Mouse (Mus musculus): Measurements from ENCODE around the gene Nbl1. TPM values are rescaled to one million over a fixed set of nuclear protein-coding genes. Genes with fewer than 3 reads are reported as not detected.
A peak's percentile ranks its signal among the peaks of the same experiment; 100 is the strongest.

The Nbl1 gene
- total RNA-seq, 2 experiments from 2014 or later: 32.8 to 38.3 TPM

GRCm38 (mm10) chr4:139075041-139075711 lies 17.6 kb downstream of the Nbl1 start, which contains the start of gene Htr6:
Gene Htr6, minus strand, starts transcription at chr4:139075570.
- no peak for DNase-seq
- intact Hi-C loops (cut with DNase I): no loop called here

DNA sequence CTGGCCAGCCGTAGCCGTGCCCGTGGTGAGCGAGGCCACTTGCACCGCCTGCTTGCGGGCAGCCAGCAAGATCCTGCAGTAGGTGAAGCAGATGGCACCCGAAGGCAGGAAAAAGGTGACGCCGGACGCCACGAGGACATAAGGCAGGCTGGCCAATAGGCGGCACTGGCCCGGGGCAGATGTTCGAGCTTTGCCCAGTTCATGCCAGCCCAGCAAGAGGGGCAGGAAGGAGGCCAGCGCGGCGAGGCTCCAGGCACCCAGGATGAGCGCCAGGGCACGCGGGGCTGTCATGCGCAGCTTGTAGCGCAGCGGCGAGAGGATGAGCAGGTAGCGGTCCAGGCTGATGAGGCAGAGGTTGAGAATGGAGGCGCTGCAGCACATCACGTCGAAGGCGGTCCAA lies 18.7 kb downstream of the Nbl1 start:
- no peak for DNase-seq

GRCm38 (mm10) chr4:139068287-139068686 lies 24.5 kb downstream of the Nbl1 start:
- DNase-seq: peak; percentile 61
- intact Hi-C loops (cut with DNase I): no loop called here

More for the DNA sequence above, 18.7 kb downstream of the Nbl1 start:
- intact Hi-C loops (cut with DNase I): no loop called here

GRCm38 (mm10) chr4:139064831-139065230 lies 28.0 kb downstream of the Nbl1 start:
- intact Hi-C loops (cut with DNase I): no loop called here
- DNase-seq: no peak

GRCm38 (mm10) chr4:139059569-139059968 lies 33.2 kb downstream of the Nbl1 start:
- DNase-seq: no peak
- intact Hi-C loops (cut with DNase I): no loop called here

GRCm38 (mm10) chr4:139058029-139058428 lies 34.8 kb downstream of the Nbl1 start:
- intact Hi-C loops (cut with DNase I): no loop called here
- DNase-seq: no peak

- peak; percentile 77 for DNase-seq
- intact Hi-C loops (cut with DNase I): no loop called here
Measured at GRCm38 (mm10) chr4:139057291-139057690, 35.5 kb downstream of the Nbl1 start.

- intact Hi-C loops (cut with DNase I): no loop called here
- no peak for DNase-seq
Measured at GRCm38 (mm10) chr4:139055744-139056143, 37.0 kb downstream of the Nbl1 start.

GRCm38 (mm10) chr4:139055336-139055735 lies 37.5 kb downstream of the Nbl1 start:
- peak; percentile 94 for DNase-seq

DNA sequence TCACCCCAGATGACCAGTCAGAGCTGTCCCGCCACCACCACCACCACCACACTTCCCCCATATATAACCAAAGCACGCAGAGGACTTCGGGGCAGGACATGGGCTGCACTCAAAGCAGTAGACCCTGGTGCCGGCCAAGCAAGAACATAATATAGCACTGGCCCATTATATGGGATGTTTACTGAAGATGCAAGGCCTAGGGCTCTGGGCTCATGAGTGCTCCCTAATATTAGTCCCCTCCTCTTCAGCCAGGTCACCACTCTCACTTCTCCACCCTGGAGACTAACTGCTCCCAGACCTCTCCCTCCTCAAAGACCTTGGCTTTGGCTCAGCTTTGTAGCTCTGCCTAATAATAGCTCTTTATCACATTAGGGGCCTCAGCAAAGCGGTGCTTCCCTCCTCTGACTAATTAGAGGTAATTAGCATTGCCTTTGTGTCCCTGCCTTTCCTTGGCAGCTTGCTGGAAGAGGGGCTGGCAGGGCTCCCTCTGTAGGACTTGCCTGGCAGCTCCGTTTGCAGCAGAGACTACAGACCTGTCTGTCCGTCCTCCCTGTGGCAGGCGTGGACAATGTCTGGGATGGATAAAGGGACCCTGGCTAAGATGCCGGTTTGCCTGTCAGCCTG lies 38.4 kb downstream of the Nbl1 start:
- intact Hi-C loops (cut with DNase I): no loop called here
- DNase-seq: peak; percentile 84

More at GRCm38 (mm10) chr4:139055336-139055735, 37.5 kb downstream of the Nbl1 start:
- intact Hi-C loops (cut with DNase I): no loop called here

DNA sequence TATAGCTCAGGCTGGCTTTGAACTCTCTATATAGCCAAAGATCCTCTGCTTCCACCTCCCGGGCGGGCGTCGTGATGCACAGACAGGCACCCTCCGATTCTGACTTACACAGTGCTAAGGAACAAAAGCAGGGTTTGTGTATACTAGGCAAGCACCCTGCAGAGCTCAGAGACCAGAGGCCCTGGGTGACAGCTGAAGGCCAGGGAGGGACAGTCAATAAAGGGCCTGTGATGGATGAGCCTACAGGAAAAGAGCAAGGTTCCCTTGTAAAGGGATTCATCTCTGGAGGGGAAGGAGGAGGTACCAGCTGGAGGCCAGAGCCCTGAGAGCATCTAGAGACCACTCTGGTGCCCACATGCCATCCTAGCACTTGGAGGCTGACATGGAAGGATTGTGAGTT lies 39.4 kb downstream of the Nbl1 start:
- no peak for DNase-seq
- intact Hi-C loops (cut with DNase I): no loop called here

DNA sequence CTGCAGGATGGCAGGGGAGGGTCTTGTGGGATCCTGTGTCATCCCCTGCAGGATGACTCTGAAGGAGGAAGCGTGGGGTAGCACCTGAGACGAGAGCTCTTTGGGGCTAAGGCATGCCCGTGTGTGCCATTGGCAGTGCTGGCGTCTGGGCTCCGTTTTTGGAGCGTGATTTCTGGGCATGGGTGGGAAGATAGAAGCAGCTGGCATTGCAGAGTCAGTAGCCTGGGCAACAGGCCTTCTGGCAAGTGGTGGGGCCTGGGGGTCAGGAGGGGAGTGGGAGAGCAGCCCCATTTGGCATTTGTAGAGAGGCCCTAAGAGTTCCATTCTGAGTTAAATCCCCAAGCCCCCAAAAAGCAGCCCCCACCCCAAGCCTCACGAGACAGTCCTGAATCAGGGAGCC lies 40.0 kb downstream of the Nbl1 start:
- intact Hi-C loops (cut with DNase I): no loop called here
- peak; percentile 37 for DNase-seq

- intact Hi-C loops (cut with DNase I): no loop called here
Measured at GRCm38 (mm10) chr4:139048518-139048917, 44.3 kb downstream of the Nbl1 start.

DNA sequence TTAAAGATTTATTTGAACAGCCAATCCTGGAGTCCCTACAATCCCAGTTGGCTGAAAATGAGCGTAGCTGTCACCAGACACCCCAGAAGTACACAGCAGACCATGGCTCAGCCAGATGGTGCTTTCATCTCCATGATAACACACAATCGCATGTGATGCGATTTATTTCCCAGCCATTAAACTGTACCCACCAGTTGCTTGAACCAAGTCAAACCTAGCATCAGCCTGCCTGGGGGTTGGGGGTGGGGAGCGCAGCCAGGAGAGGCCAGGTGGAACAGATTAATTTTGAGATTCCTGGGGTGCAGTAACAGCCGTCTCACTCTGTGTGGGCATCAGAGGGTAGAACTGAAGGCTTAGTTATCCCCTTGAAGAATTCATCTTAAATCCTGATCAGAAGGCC lies 46.4 kb downstream of the Nbl1 start:
- peak; percentile 61 for DNase-seq
- intact Hi-C loops (cut with DNase I): no loop called here

More at GRCm38 (mm10) chr4:139048518-139048917, 44.3 kb downstream of the Nbl1 start:
- DNase-seq: no peak

GRCm38 (mm10) chr4:139044566-139044965 lies 48.2 kb downstream of the Nbl1 start:
- DNase-seq: no peak
- intact Hi-C loops (cut with DNase I): no loop called here

GRCm38 (mm10) chr4:139043600-139043999 lies 49.2 kb downstream of the Nbl1 start:
- intact Hi-C loops (cut with DNase I): no loop called here
- DNase-seq: no peak

DNA sequence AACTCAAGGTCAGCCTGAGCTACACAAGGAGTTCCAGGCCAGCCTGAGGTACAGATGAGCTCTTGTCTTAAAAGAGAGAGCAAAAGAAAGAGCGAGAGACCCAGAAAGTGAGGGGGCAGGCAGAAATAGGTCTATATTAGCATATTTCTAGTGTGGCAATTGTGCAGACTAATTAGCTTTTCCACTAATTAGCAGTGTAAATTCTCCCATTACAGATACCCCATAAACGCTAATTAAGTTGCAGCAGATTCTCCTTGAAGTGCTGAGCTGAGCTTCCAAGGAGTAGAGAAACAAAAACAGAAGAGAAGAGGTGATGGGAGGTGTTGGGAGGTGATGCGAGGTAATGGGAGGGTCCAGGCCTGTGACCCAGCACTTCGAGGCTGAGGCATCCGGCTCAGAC lies 50.2 kb downstream of the Nbl1 start:
- DNase-seq: no peak
- intact Hi-C loops (cut with DNase I): no loop called here

DNA sequence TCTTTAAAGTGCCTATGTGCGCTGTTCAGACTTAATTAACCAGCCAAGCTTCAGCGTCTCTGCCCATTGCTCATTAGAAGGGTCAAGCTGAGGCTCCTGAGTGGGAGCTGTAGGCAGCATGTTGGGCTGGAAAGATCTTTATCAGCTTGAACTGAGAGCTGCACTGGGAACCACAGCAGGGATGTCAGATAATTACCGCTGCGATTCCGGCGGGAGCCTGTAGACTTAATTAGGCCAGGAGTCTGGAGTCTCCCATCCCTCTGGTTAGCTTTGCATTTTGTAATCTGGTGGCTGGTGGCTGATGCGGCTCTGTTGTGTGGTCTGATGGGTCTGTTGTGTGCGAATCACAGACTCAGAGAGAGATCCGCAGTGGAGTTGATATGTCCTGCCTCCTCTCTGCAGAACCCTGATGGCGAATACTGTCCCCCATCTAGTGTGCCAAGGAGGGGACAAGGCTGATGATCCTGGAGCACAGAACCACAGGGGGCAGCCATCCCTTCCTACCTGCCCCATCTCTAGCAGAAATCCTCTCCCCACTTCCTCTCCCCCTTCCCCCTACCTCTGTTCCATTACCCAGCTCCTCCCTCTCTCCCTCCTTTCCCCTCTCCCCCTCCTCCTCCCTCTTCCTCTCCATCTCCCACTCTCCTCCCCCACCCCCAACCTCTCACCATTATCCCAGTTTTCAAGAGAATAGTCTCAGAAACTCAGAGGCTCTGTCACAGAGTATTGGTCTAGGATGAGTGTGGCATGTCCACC lies 52.5 kb downstream of the Nbl1 start:
- intact Hi-C loops (cut with DNase I): no loop called here
- no peak for DNase-seq

DNA sequence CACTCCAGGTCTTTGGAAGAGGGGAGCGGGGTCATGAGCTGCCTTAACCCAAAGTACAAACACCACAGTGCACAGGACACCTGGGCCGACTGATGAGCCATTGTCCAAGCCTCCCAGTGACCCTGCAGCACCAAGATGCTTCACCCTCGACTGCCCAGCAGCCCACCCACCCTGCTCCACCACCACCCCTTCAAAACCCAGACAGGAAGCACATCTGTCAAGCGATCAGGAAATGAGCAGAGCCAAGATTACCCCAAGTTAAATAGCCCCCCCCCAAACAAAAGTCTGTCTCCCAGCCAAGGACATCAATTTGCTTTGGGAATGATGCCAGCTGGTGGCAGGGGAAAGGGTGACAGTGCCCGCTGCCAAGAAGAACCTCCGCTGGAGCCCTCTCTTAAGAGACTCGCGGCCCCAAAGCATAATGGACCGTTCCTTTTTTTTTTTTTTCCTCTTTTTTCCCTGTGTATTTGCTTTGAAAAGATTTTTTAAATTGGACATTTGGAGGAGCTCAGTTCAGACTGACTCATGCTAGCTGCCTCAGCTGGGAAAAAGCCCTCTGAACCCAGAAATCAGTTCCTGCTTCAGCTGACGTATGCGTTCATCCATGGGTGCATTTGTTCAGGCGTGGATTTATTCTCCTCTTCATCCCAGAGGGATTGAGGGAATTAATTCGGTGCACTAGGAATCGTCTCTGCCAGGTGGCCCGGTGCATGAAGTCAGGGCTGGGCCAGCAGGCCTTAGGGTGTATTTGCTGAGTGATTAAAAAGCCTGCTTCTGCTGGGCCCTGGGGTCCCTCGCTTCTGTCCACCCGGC lies 54.8 kb downstream of the Nbl1 start:
- intact Hi-C loops (cut with DNase I): no loop called here
- DNase-seq: peak; percentile 80

GRCm38 (mm10) chr4:139035799-139036198 lies 57.0 kb downstream of the Nbl1 start:
- intact Hi-C loops (cut with DNase I): no loop called here
- no peak for DNase-seq

DNA sequence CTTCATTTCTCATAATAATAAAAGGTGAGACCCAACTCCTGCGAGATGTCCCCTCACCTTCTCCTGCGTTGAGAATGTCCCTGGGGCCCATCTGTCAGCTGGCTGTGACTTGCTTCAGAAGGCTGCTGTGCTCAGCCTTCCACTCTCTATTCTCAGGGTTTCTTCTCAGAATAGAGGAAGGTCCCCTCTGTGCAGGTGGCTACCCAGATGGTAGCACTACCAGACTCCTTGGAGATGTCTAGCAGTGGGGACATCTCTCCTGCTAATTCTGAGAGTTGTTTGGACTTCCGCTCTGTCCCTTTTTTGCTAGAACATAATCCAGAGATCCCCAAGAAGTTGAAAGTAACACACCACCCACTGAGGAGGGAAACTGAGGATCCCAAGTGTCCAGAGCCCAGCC lies 57.9 kb downstream of the Nbl1 start:
- intact Hi-C loops (cut with DNase I): no loop called here
- no peak for DNase-seq
